Mouse (Mus musculus) intestine, embryonic 15.5 days (tissue): ENCODE results near the gene Skap1. TPM values are rescaled to one million over a fixed set of nuclear protein-coding genes. Genes with fewer than 3 reads are reported as not detected.

ENCODE experiments used
- ATAC-seq: fragments of 200-750 bp; cut with Nextera tagmentation; 2 replicates; pipeline ENCODE4 v1.8.0; 2017; ENCODE audit warnings: moderate TSS enrichment, moderate library complexity
- H3K27ac ChIP-seq: fragments of 300-500 bp; sonication (generic); 2 replicates; pipeline ENCODE4 v1.5.1; 2015; ENCODE audit warnings: mild to moderate bottlenecking, inconsistent platforms
- H3K27me3 ChIP-seq: fragments of 300-500 bp; sonication (generic); replicated peaks from 2 replicates; pipeline ENCODE4 v1.6.1; 2015; ENCODE audit warnings: inconsistent platforms
- H3K36me3 ChIP-seq: fragments of 300-500 bp; sonication (generic); 2 replicates; pipeline ENCODE4 v1.6.1; 2015; ENCODE audit warnings: inconsistent platforms
- H3K4me1 ChIP-seq: fragments of 300-500 bp; sonication (generic); replicated peaks from 2 replicates; pipeline ENCODE4 v1.6.1; 2015; ENCODE audit warnings: inconsistent platforms
- H3K4me2 ChIP-seq: fragments of 300-500 bp; sonication (generic); replicated peaks from 2 replicates; pipeline ENCODE4 v1.6.1; 2015; ENCODE audit warnings: mild to moderate bottlenecking, inconsistent platforms
- H3K4me3 ChIP-seq: fragments of 300-500 bp; sonication (generic); replicated peaks from 2 replicates; pipeline ENCODE4 v1.5.1; 2015; ENCODE audit warnings: inconsistent platforms
- H3K9ac ChIP-seq: fragments of 300-500 bp; sonication (generic); 2 replicates; pipeline ENCODE4 v1.6.1; 2015; ENCODE audit warnings: inconsistent platforms
- H3K9me3 ChIP-seq: fragments of 300-500 bp; sonication (generic); 2 replicates; pipeline ENCODE4 v1.6.1; 2016; ENCODE audit warnings: inconsistent platforms
- WGBS: fragments of 180-500 bp; shearing (Covaris S2); methylation state at CpG from one replicate; pipeline ENCODE4 v1.1.7; 2015; 5-methylcytosine and 5-hydroxymethylcytosine counted together
- polyA plus RNA-seq: library from polyadenylated mRNA; unstranded; fragments of >200 nt; fragmentation: Nextera tagmentation; extraction: Ambion mirVana; gene quantifications from 2 replicates; pipeline ENCODE4 v1.2.1, GENCODE M21; 2015

Gene Skap1
- polyA plus RNA-seq, 1 experiment from 2014 or later, result 0.94 TPM

- no peak for ATAC-seq
- Histone ChIP-seq H3K27ac (no peak overlapping the region), H3K4me3 (no peak overlapping the region), H3K4me1 (peaks cover 9% of the 10 kb centered on the region; the same call in 1 of the 2 replicates), H3K4me2 (no peak overlapping the region), H3K9ac (no peak overlapping the region), H3K36me3 (no peaks in the 10 kb centered on the region), H3K9me3 (no peaks in the 10 kb centered on the region), H3K27me3 (no peaks in the 10 kb centered on the region)
- WGBS, result 53% methylated on average over 10 of the region's 10 CpGs
Observed at GRCm38 (mm10) chr11:96581604-96582384, 117.4 kb downstream of the Skap1 start.

- ATAC-seq, result no peak
- H3K9me3 ChIP-seq, result no peaks in the 10 kb centered on the region
- WGBS, result 29% methylated on average over 10 of the region's 10 CpGs
Observed at GRCm38 (mm10) chr11:96582595-96582994, 118.2 kb downstream of the Skap1 start.

DNA sequence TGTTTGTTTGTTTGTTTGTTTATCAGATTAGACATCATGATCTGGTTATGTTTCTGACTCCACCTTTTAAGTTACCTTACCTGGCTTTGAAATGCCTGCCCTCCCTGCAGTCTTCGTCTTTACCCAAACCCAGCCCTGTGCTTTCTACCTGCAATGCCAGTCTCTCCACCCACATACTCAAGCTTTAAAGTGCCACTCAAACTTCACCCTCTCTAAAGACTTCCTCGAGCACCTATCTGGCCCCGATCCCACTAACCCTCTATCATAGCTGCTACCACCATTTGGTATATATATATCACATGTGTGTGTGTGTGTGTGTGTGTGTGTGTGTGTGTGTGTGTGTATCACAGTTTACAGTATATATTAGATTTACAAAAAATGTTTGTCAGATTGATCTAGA, 125.4 kb downstream of the Skap1 start:
- H3K27me3 ChIP-seq, result no peaks in the 10 kb centered on the region
- H3K4me1 ChIP-seq, result no peaks in the 10 kb centered on the region
- no peaks in the 10 kb centered on the region for H3K36me3 ChIP-seq
- no peak for ATAC-seq
- no peak overlapping the region for H3K4me2 ChIP-seq
- 58% methylated on average over 3 of the region's 3 CpGs for WGBS
- H3K9me3 ChIP-seq, result no peaks in the 10 kb centered on the region
- H3K27ac ChIP-seq, result no peak overlapping the region
- H3K9ac ChIP-seq, result no peak overlapping the region
- no peak overlapping the region for H3K4me3 ChIP-seq

More at GRCm38 (mm10) chr11:96582595-96582994, 118.2 kb downstream of the Skap1 start:
- Histone ChIP-seq H3K27ac (no peak overlapping the region), H3K4me2 (no peak overlapping the region), H3K4me1 (peaks cover 9% of the 10 kb centered on the region; the same call in 1 of the 2 replicates), H3K4me3 (no peak overlapping the region), H3K9ac (no peak overlapping the region), H3K27me3 (no peaks in the 10 kb centered on the region), H3K36me3 (no peaks in the 10 kb centered on the region)

DNA sequence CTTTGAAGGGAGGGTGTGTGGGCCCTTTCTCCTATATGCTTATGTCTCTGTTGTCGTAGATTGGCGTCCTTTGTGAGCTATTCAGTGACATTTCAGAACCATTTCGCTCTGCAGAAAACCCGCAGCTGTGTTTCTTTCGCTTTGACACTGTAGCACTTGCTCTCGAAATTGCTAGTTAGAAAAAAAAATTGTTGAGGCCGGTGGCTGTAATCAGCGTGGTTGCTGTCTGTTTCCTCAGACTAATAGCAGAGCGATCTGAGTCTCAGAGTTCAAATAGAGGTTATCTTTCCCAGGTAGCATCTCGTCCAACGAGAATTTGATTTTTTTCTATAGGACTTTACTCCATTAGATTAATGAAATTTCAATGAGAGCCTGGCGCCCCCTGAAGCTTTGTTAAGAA, 131.5 kb downstream of the Skap1 start:
- Histone ChIP-seq H3K9me3 (no peaks in the 10 kb centered on the region), H3K36me3 (no peaks in the 10 kb centered on the region), H3K4me3 (0 out of 2 replicates have a peak overlapping the region, but pooled peaks have one; percentile 2), H3K27me3 (no peaks in the 10 kb centered on the region), H3K4me1 (no peaks in the 10 kb centered on the region), H3K27ac (no peak overlapping the region), H3K9ac (no peak overlapping the region), H3K4me2 (peak overlapping the region; percentile 25)
- WGBS, result 18% methylated on average over 12 of the region's 12 CpGs
- no peak for ATAC-seq

- ATAC-seq, result no peak
- no peak overlapping the region for H3K27ac ChIP-seq
- whole genome bisulfite sequencing, result 31% methylated on average over 6 of the region's 6 CpGs
- no peaks in the 10 kb centered on the region for H3K4me1 ChIP-seq
- no peaks in the 10 kb centered on the region for H3K9me3 ChIP-seq
- H3K9ac ChIP-seq, result no peak overlapping the region
- no peak overlapping the region for H3K4me3 ChIP-seq
- no peaks in the 10 kb centered on the region for H3K27me3 ChIP-seq
- peak overlapping the region; percentile 25 for H3K4me2 ChIP-seq
- no peaks in the 10 kb centered on the region for H3K36me3 ChIP-seq
Observed at GRCm38 (mm10) chr11:96596301-96596700, 131.9 kb downstream of the Skap1 start.

- Histone ChIP-seq H3K27ac (no peak overlapping the region), H3K9me3 (no peaks in the 10 kb centered on the region), H3K27me3 (no peaks in the 10 kb centered on the region; the same call in 1 of the 2 replicates), H3K4me1 (peaks cover 8% of the 10 kb centered on the region; the same call in 1 of the 2 replicates), H3K4me2 (no peak overlapping the region), H3K4me3 (no peak overlapping the region), H3K9ac (no peak overlapping the region), H3K36me3 (no peaks in the 10 kb centered on the region)
- 71% methylated on average over 3 of the region's 3 CpGs for WGBS
- no peak for ATAC-seq
Observed at GRCm38 (mm10) chr11:96602806-96603205, 138.4 kb downstream of the Skap1 start.

GRCm38 (mm10) chr11:96604306-96604705, 139.9 kb downstream of the Skap1 start:
- ATAC-seq, result no peak
- Histone ChIP-seq H3K36me3 (no peaks in the 10 kb centered on the region), H3K9me3 (no peaks in the 10 kb centered on the region), H3K4me2 (no peak overlapping the region), H3K9ac (no peak overlapping the region), H3K4me3 (no peak overlapping the region), H3K27me3 (no peaks in the 10 kb centered on the region; the same call in 1 of the 2 replicates), H3K27ac (peak overlapping the region; percentile 58), H3K4me1 (peaks cover 8% of the 10 kb centered on the region; the same call in 1 of the 2 replicates)
- 30% methylated on average over 6 of the region's 6 CpGs for WGBS

DNA sequence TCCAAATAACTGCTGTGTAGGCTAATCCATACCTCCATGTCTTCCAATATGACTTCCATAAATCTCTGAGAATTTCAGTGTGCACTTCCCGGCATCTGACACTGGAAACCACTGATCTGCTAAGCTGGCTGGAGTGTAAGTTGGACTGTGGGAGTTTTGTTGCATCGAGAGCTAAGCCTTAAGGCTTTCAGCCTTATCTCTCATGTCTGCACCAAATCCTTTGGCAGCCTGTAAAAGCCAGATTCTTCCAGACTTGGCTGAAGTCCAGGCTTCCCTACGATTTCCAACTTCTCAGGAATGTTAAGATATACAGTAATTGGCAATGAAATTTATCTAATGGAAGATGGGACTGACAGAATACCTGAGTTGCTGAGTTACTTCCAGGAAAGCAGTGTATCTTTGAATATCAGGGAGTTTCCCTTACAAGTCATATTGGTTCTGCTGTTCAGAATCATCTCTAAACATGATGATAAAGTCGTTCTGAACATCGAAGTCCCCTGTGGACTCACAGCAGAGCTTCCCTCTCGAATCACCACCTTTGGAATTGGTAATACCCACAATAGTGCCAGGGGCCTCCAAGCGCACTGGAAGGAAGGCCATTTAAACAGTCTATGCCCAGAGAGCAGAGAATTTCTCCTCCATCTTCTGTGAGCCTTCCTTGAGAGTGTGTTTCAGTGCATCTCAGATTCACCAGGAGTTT, 140.5 kb downstream of the Skap1 start:
- no peak; the same call in 1 of the 2 replicates for ATAC-seq
- Histone ChIP-seq H3K9me3 (no peaks in the 10 kb centered on the region), H3K4me3 (no peak overlapping the region), H3K4me1 (peaks cover 8% of the 10 kb centered on the region; the same call in 1 of the 2 replicates), H3K27me3 (no peaks in the 10 kb centered on the region; the same call in 1 of the 2 replicates), H3K4me2 (no peak overlapping the region), H3K9ac (no peak overlapping the region), H3K36me3 (no peaks in the 10 kb centered on the region), H3K27ac (peak overlapping the region; percentile 58)
- WGBS, result 30% methylated on average over 7 of the region's 7 CpGs

DNA sequence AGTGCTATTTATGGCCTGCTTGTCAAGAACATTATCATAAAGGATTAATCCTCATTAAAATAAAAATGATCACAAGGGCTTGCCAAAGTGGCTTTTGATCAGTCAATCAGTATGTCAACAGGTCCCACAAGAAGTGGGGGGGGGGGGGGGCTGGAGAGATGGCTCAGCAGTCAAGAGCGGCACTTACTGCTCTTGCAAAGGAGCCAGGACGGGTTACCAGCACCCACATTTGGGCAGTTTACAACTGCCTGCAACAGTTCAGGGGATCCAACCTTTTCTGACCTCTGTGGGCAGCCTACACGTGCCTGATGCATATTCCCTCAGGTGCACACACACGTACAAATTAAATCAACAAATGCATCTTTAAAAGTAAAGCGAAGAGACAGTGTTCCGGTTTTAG, 141.1 kb downstream of the Skap1 start:
- peaks cover 8% of the 10 kb centered on the region; the same call in 1 of the 2 replicates for H3K4me1 ChIP-seq
- no peak overlapping the region for H3K9ac ChIP-seq
- ATAC-seq, result no peak
- H3K27ac ChIP-seq, result no peak overlapping the region
- H3K4me2 ChIP-seq, result no peak overlapping the region
- no peak overlapping the region for H3K4me3 ChIP-seq
- H3K27me3 ChIP-seq, result no peaks in the 10 kb centered on the region; the same call in 1 of the 2 replicates
- 62% methylated on average over 6 of the region's 6 CpGs for WGBS
- H3K36me3 ChIP-seq, result no peaks in the 10 kb centered on the region
- H3K9me3 ChIP-seq, result no peaks in the 10 kb centered on the region

GRCm38 (mm10) chr11:96612596-96612995, 148.2 kb downstream of the Skap1 start:
- no peaks in the 10 kb centered on the region for H3K4me1 ChIP-seq
- no peak overlapping the region for H3K4me3 ChIP-seq
- H3K9me3 ChIP-seq, result no peaks in the 10 kb centered on the region
- H3K36me3 ChIP-seq, result no peaks in the 10 kb centered on the region
- ATAC-seq, result no peak
- no peak overlapping the region for H3K9ac ChIP-seq
- no peak overlapping the region for H3K27ac ChIP-seq
- 82% methylated on average over 11 of the region's 11 CpGs for WGBS
- no peaks in the 10 kb centered on the region for H3K27me3 ChIP-seq
- no peak overlapping the region for H3K4me2 ChIP-seq

GRCm38 (mm10) chr11:96616792-96617191, 152.4 kb downstream of the Skap1 start:
- Histone ChIP-seq H3K36me3 (no peaks in the 10 kb centered on the region), H3K4me2 (no peak overlapping the region), H3K9ac (no peak overlapping the region), H3K27me3 (0 out of 2 replicates have a peak, but pooled peaks cover 3% of the 10 kb centered on the region), H3K4me1 (peaks cover 4% of the 10 kb centered on the region; the same call in 1 of the 2 replicates), H3K27ac (no peak overlapping the region), H3K9me3 (no peaks in the 10 kb centered on the region), H3K4me3 (no peak overlapping the region)
- no peak for ATAC-seq
- 40% methylated on average over 5 of the region's 5 CpGs for WGBS

- 0 out of 2 replicates have a peak, but pooled peaks cover 3% of the 10 kb centered on the region for H3K27me3 ChIP-seq
- WGBS, result 72% methylated on average over 16 of the region's 16 CpGs
- H3K4me2 ChIP-seq, result no peak overlapping the region
- peaks cover 4% of the 10 kb centered on the region; the same call in 1 of the 2 replicates for H3K4me1 ChIP-seq
- no peaks in the 10 kb centered on the region for H3K9me3 ChIP-seq
- no peak overlapping the region for H3K9ac ChIP-seq
- H3K4me3 ChIP-seq, result no peak overlapping the region
- no peak for ATAC-seq
- peak overlapping the region; percentile 32; the same call in 1 of the 2 replicates for H3K27ac ChIP-seq
- no peaks in the 10 kb centered on the region for H3K36me3 ChIP-seq
Observed at GRCm38 (mm10) chr11:96618789-96619445, 154.5 kb downstream of the Skap1 start.
